Mouse (Mus musculus): Measurements from ENCODE around the gene Ifi208. TPM values are rescaled to one million over a fixed set of nuclear protein-coding genes. Genes with fewer than 3 reads are reported as not detected.
A peak's percentile ranks its signal among the peaks of the same experiment; 100 is the strongest.
"Not testable (repeated sequence)": the region's sequence is repeated elsewhere in the genome, so short reads cannot be mapped to it uniquely, and the experiment has no call there.

Ifi208 gene
- 1 to 10 TPM in 1 of 2 experiments, under 1 TPM in 1; 0.75 to 1.1 TPM for total RNA-seq (2021)
- long read RNA-seq, experiment 1: 0 reads
- long read RNA-seq, experiment 2: 0 reads

- DNase-seq: not testable (repeated sequence)
These were observed at the start of gene Ifi208 for GRCm38 (mm10) chr1:173673458-173674097. Gene Ifi208 (plus strand): TSS chr1:173673675.

DNA sequence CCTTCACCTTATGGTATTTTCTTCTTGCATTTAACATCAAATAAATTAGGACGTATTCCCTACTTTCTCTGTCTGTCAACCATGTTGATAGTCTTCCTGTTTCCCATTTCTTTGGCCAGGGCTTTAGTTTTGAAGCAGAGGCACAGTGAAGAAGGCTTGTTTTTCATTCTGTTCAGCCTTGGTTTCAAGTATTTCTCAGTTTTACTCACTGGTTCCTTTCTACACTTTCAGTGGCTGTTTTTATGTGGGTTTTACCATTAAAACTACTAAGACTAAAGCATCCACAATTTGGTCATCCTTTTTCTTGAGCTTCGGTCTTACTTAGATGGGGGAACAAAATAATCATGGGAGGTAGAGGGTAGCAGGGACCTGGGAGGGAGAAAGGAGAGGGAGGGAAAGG lies 49.4 kb upstream of the Ifi208 start:
- DNase-seq: no peak

GRCm38 (mm10) chr1:173626686-173627085 lies 46.8 kb upstream of the Ifi208 start:
- no peak for DNase-seq

DNA sequence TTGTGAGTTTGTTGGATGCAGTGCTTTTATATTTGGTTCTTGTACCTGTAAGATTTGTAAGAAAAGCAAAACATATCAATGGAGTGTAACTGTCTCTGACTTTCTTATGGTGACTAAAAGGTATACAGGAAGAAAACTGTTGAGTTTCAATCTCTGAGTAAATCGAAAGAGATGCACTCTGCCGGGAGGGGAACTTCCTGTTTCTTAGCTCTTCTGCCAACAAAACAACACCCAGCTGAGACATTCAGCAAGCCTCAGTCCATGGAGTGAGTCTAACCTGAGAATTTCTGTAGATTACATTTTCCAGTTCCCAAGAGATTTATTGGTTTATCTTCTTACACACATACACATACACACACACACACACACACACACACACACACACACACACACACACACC lies 42.9 kb upstream of the Ifi208 start, which contains the start of gene Ifi209:
Ifi209 (plus strand) TSS at position 296 of the 400 bp plus-strand sequence.
- DNase-seq: not testable (repeated sequence)

DNA sequence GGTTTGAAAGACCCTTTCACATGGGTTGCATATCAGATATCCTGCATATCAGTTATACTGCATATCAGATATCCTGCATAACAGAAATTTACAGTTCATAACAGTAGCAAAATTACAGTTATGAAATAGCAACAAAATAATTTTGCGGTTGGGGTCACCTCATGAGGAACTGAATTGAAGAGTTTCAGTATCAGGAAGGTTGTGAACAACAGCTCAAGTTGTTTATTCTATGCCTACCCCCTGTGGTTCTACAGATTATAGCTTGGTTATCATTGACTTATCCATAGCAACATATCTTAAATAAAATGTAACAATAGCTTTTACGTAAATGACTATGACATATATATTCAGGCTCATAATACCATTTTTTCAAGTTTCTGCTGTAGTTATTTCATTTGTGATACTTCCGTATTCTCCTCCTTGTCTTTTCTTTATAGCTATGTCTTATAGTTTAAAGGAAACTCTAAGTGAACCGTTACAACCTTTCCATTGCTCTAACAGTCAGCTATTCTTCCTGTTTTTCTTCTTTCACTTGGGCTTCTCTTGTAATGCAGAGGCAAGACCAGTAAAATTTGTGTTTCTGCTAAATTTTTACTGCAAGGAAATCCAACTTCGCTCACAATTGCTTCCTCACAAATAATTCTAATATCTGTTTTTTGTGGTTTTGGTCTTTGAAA lies 39.4 kb upstream of the Ifi208 start:
- DNase-seq: no peak

- DNase-seq: no peak
These were observed 28.1 kb upstream of the Ifi208 start for GRCm38 (mm10) chr1:173645393-173645792.

- no peak for DNase-seq
These were observed 15.5 kb upstream of the Ifi208 start for GRCm38 (mm10) chr1:173657973-173658372.

DNA sequence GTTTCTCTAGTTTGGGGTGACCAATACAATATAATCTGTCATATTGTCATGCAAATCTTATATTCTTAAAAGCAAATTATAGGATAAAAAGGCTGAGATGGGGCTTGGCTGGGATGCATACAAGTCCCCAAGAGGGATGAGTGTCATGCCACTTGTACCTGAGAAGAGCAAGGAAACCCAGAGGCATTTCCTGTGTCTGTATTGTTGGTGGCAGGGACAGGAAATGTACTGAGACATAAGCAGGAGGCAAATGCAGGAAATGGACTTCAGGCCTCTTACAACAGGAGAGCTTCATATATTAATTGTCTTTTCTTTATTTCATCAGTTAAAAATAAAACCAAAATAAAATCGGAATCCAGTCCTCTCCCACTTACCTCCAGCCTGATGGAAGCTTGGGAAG lies 5.1 kb downstream of the Ifi208 start:
- DNase-seq: not testable (repeated sequence)

- DNase-seq: no peak
These were observed 20.8 kb downstream of the Ifi208 start for GRCm38 (mm10) chr1:173694270-173694669.

GRCm38 (mm10) chr1:173733219-173733618 lies 59.7 kb downstream of the Ifi208 start:
- DNase-seq: peak; percentile 10

DNA sequence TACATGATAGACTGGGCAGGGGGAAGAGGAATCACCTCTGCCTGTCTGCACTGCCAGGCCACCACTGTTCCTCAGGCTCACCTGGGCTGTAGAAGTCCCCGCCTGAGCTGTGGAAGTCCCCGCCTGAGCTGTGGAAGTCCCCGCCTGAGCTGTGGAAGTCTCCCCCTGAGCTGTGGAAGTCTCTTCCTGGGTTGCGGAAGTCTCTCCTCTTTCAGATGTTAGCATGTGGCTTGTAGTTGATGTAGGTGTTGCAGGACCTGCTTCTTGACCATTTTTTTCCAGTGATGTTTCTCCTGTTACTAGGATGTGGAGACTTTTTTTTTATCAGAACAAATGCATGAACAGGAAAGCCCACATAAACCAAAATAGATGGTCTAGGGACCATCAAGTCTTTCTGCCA lies 61.5 kb downstream of the Ifi208 start:
- not testable (repeated sequence) for DNase-seq

DNA sequence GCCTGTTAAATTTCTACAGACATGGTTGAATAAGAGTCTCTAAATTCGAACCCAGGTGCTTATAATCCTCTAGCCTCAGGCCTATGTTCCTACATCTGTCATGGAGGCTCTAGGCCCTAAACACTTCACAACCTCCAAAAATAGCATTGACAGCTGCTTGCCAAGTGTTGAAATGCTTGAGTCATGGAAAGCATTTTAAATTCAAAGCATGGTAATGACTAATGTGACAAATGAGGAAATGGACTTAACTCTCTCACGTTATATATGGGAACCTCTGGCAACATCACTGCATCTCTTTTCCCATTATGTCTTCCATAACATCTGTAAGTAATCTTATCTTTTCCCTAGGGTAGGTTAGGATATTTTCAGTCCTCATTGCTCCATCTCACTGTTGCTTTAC lies 63.5 kb downstream of the Ifi208 start:
- DNase-seq: no peak

- DNase-seq: no peak
These were observed 67.1 kb downstream of the Ifi208 start for GRCm38 (mm10) chr1:173740537-173740936.

DNA sequence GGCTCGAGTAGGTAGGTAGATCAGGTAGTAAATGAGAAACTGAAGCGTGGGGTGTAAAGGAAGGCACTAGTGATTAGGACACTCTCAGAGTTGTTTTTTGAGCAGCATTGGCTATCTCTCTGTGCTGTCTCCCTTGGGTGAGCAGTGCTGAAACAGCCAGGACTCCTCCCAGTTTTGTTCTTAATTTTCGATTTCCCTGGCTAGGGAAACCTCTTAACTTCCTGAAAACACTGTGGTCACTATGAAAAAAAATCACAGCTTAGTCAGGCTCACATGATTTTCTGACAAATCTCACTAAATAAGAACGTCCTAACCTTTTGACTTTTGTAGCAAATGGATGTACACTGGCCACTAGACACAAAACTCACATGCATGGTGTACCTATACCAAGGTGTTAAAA lies 68.2 kb downstream of the Ifi208 start, which contains the start of gene Ifi207:
Ifi207 (minus strand) TSS at position 92 of the 400 bp plus-strand sequence.
- no peak for DNase-seq

DNA sequence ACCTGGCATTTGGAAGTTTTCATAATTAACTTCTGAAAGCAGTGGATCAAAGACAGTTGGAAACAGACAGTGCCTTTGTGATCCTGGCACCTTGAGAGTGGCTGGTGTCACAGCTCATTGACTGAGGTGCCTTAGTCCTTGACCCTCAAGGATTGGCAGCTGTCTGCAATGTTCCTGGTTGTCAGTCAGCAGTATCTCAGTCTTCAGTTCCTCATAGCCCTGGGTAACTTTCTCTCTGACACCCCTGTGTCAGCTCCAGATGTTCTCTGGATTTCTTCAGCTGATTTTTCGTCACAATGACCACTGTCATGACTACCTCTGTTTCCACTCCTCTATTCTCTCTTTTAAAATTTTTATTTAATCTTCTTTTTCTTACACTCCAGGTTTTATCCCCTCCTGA lies 68.8 kb downstream of the Ifi208 start:
- DNase-seq: no peak

Small RNA genes lying within 50 kb of the gene (microRNA-seq; reads per million reads assigned to microRNA genes)
- gene Gm44339: not detected

Other genes starting within 250 kb of the Ifi208 start
- under 1 TPM; 0.54 to 0.82 TPM for gene Ifi206, start 182.6 kb upstream of the Ifi208 start, total RNA-seq (2021)
- gene Ifi214, start 137.7 kb upstream of the Ifi208 start, total RNA-seq (2021): under 1 TPM; 0.12 to 0.36 TPM
- gene Ifi213, start 74.4 kb upstream of the Ifi208 start, total RNA-seq (2021): 1 to 10 TPM in 1 of 2 experiments, under 1 TPM in 1; 0.54 to 1.0 TPM
- 1 to 10 TPM; 1.8 TPM for gene Ifi209, start 42.8 kb upstream of the Ifi208 start, total RNA-seq (2021)
- 1 to 10 TPM; 2.2 to 4.5 TPM for gene Ifi207, start 68.1 kb downstream of the Ifi208 start, total RNA-seq (2021)
- 1 to 10 TPM; 2.8 to 4.9 TPM for gene Ifi204, start 93.3 kb downstream of the Ifi208 start, total RNA-seq (2021)
- 1 to 10 TPM in 1 of 2 experiments, under 1 TPM in 1; 0.55 to 1.7 TPM for gene Ifi211, start 239.4 kb downstream of the Ifi208 start, total RNA-seq (2021)

Measured in adrenal gland, postnatal 10 days (tissue).